Mouse (Mus musculus): ENCODE results near the gene Mettl7a2.

Mettl7a2 gene

DNA sequence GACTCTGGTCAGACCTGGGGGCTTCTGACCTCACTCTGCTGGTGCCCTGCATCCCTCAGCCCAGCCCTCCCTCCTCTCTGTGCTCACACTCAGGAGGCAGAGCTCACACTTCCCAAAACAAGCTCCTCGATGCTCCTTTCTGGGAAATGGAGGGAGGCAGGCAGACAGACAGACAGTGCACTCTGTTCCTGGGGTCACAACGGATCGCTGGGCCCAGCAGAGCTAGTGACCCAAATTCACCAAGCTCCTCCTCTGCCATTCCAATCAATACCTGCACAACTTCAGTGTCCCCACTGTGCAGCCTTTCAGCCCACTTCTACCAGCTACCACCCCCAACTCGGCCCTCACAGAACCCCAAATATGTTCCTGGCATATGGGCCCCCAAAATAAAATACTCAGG lies 48.8 kb downstream of the Mettl7a2 start:
- no peak for DNase-seq

DNA sequence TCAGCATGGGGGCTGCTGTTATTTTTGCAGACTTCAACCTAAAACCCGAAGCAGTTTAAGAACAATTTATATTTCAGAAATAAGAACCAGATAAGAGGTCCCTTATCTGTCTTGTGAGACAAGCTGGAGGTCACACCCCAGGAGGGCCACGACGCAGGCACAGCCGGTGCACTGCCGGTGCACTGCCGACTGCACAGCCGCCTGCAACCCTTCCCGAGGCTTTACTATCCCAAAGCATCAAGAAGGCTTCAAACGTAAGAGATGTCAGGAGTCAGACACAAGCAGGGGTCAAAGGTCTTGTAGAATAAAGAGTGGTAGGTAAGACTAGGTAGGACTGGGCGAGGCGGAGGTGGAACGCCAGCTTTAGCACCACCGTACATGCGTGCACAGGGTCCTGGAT lies 49.3 kb downstream of the Mettl7a2 start:
- DNase-seq, result no peak

DNA sequence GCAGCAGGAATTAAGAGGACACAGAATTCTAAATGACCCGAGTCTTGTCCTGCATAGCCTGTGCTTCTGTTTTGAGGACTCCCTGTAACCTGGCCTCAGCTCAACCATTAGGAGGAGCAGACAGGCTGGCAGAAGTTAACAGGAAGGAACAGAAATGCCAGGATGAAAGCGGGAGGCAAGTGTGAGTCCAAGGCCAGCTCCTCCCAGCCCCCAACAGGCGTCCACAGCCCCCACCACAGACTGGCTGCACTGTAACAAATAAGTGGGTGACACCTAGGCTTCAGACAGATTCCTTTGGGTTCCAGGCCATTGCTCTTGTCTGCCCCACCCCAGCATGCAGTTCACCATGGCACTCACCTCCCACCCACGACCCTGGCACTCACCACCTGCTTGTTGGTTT lies 49.8 kb downstream of the Mettl7a2 start:
- DNase-seq, result no peak

DNA sequence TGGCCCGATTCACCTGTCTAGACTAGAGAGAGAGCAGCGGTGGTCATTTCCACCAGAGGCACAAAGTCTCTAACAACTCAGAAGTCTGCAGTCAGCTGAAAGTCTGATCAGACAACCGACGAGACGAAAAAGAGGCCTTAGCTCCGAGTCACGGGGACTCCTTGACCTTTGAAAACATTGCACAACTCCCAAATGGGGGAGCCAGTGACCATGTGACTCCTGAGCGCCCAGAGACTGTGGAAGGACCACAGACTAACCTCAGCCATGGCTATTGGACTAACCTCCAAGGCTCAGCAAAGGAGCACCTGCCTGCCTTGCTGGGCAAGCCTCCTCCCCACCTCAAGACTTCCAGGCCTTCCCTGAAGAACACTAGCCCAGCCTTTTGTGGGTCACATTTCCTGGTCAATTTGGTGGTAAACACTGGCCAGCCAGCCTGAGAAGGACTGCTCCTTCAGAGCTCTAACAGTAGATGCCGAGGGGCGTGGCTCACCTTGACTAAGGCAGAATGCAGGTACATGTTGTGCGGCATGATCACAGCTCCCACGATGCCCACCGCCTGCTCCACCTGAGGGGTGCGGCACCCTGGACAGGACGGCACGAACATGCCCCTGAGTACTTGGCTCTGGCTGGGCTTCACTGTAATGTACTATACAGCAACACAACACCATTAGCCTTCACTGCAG lies 50.5 kb downstream of the Mettl7a2 start:
- no peak for DNase-seq

DNA sequence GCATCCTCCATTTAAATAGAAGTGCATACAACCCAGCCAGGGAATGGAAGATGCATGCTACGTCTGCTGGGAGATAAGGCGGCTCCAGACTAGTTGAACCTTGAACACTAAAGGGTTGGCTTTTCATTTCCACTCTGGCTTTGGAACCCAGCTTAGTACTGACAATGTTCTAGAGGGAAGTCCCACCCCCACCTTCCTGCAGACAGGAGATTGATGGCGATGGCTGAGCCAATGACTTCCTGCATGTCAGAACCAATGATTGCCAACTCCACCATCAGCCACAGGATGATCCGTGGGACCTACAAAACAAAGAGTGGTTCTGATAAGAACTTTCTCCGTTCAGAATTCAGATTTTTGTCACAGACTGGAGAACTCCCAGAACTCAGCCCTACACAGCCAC lies 53.1 kb downstream of the Mettl7a2 start:
- no peak for DNase-seq

DNA sequence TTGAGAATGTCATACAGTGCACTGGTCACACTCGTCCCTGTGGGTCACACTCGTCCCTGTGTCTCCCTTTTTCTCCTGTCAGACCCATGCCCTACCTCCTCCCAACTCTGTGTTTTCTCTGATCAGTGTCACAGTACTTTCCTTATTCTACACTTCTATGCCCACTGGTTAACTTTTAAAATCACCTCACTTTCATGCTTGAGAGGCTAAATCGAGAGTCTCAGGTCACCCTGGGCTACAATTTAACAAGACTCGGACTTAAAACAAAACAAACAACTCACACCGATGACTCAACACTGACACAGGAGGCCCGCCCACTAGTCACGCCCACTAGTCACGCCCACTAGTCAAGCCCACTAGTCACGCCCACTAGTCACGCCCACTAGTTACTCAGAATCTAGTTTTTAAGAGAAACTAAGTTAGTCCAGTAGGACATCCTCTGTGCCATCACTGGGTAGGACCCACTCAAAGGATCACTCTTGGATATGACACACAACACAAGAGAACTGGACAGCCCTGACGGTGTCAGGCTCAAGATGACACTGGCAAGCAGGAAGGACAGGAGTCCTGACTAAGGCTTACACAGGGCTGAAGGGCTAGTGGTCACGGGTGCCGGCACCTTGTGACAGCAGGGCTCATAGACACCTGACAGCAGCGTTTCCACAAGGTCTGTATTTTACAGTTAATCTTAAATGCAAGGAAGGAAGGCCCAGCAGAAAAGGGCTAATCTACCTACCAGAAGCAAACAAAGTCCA lies 58.1 kb downstream of the Mettl7a2 start:
- DNase-seq, result peak; percentile 52
